Mouse (Mus musculus) G1E (cell line): ENCODE results near the gene Snx21.

Experiments used
- CTCF ChIP-seq: IDR thresholded peaks from 2 replicates; pipeline ENCODE4 v1.5.1; 2012; ENCODE audit warnings: low read depth, low read length, inconsistent platforms, mixed read lengths
- GATA1 ChIP-seq: IDR thresholded peaks from 2 replicates; pipeline ENCODE4 v1.6.1; 2012; ENCODE audit warnings: borderline replicate concordance, low read length, inconsistent platforms, mixed read lengths
- POLR2AphosphoS5 ChIP-seq: IDR thresholded peaks from 2 replicates; pipeline ENCODE4 v1.6.1; 2012; ENCODE audit warnings: low read depth, low read length, inconsistent platforms; ENCODE audit not compliant: insufficient replicate concordance
- TAL1 ChIP-seq: conservative IDR thresholded peaks from 2 replicates; pipeline ENCODE4 v1.6.1; 2012; ENCODE audit warnings: low read depth, low read length, inconsistent platforms, mixed read lengths

- TF ChIP-seq CTCF = no peak
- TF ChIP-seq GATA1 = no peak
- TF ChIP-seq POLR2AphosphoS5 = no peak
- TF ChIP-seq TAL1 = no peak
These were observed 40.6 kb upstream of the Snx21 start for GRCm38 (mm10) chr2:164744987-164745386.
